Mouse (Mus musculus): ENCODE results near the gene Eva1c. TPM values are rescaled to one million over a fixed set of nuclear protein-coding genes. Genes with fewer than 3 reads are reported as not detected.

The Eva1c gene
- total RNA-seq, 2 experiments from 2014 or later, result 1.7 to 2.7 TPM

DNA sequence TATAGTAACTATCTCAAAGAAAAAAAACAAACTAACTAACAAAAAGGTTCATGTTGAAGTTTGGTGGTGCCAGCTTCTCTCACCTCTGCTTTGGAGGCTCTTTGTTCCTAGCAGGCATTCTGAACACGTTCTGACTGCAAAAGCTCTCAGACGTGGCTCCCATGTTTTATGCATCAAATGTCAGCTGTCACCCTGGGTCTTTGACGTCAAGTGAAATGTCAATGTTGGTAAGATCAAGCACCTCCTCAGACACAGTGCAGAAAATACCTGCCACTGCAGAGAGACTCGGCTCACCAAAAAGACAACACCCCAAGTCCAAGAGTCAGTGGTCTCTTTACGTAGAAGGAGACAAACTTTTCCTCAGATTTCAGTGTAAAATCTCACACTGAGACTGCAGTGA is 48.0 kb downstream of the Eva1c start:
- Histone ChIP-seq H3K27ac (no peak overlapping the region), H3K4me3 (no peak overlapping the region)
- no peak for DNase-seq (ENCODE audit: extremely low spot score in 1 of 2, low spot score in 2 of 2)
- intact Hi-C loops (cut with DNase I), result no loop called here
- TF ChIP-seq CTCF (IDR thresholded peaks at IDR 0.05), result no peak

DNA sequence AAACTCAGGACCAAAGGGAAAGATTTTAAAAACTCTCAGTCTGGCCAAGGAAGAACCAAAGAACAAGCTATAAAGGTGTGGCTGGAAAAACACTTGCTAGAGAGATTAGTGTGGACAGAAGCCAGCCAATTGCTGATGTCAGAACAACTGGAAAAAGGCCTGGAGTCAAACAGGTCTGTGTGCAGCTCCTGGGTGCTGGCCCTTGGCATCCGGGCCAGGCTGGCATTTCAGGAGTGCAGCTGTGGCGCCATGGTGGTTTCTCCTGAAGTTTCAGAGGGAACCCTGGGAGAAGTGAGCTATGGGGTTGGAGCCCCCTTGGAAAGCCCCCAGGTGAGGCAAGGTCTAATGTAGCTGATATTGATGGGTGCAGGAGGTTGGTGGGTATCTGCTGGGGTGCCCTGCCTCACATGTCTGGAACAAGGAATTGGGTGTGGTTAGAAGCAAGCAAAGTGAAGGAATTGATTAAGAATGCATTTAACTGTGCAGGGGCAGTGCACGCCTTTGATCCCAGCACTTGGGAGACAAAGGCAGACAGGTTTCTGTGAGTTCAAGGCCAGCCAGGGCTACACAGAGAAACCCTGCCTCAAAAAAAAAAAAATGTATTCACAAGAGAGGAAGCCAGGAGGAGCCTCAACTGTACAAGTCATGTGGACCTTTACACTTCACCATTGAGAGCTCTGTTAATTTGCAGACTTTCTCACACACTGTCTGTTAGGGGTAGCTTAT is 51.8 kb downstream of the Eva1c start:
- intact Hi-C loops (cut with DNase I), result no loop called here
- TF ChIP-seq CTCF (IDR thresholded peaks at IDR 0.05), result no peak
- no peak for DNase-seq (ENCODE audit: extremely low spot score in 1 of 2, low spot score in 2 of 2)
- no peak overlapping the region for H3K27ac ChIP-seq
- no peak overlapping the region for H3K4me3 ChIP-seq

DNA sequence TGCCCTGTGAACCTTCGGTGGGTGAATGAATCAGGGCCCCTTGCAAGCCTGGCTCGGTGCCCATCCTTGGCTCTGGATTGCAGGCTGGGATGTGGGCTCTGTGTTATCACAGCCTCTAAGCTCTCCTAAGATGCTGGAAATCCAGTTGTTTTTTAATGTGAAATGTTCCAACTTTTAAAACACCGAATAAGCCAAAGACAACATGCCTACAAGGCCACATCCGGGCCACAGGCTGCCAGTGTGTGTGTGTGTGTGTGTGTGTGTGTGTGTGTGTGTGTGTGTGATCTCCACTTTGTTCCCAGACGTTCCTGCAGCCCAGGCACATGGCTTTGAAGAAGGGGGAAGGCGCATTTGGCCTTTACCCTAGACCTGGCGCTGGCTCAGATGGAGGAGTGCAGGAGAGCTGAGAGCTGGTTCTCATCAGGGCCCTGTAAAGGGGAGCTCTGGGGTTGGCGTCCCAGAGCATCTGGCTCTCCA is 56.0 kb downstream of the Eva1c start:
- no peak overlapping the region for H3K4me3 ChIP-seq
- no peak overlapping the region for H3K27ac ChIP-seq
- DNase-seq (ENCODE audit: extremely low spot score in 1 of 2, low spot score in 2 of 2), result no peak
- intact Hi-C loops (cut with DNase I), result no loop called here
- TF ChIP-seq CTCF (IDR thresholded peaks at IDR 0.05), result no peak

DNA sequence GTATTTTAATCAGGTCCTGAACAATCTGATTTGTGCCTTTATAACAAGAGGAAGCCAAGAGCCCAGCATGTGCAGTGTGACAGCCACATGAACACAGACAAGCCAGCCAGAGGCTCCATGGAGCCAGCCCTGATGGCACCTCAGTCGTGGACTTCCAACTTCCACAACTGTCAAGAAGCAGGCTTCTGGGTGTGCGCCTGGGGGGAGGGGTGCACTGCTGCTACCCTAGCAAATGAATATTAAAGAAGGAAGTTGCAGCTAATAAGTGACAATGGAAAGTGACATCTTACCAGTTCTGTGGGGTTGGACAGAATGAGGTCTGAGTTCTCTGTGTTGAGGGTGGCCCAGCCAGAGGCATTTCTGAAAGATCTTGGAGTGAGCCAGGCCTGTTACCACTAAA is 58.8 kb downstream of the Eva1c start:
- TF ChIP-seq CTCF (IDR thresholded peaks at IDR 0.05), result no peak
- DNase-seq (ENCODE audit: extremely low spot score in 1 of 2, low spot score in 2 of 2), result no peak
- intact Hi-C loops (cut with DNase I), result no loop called here

DNA sequence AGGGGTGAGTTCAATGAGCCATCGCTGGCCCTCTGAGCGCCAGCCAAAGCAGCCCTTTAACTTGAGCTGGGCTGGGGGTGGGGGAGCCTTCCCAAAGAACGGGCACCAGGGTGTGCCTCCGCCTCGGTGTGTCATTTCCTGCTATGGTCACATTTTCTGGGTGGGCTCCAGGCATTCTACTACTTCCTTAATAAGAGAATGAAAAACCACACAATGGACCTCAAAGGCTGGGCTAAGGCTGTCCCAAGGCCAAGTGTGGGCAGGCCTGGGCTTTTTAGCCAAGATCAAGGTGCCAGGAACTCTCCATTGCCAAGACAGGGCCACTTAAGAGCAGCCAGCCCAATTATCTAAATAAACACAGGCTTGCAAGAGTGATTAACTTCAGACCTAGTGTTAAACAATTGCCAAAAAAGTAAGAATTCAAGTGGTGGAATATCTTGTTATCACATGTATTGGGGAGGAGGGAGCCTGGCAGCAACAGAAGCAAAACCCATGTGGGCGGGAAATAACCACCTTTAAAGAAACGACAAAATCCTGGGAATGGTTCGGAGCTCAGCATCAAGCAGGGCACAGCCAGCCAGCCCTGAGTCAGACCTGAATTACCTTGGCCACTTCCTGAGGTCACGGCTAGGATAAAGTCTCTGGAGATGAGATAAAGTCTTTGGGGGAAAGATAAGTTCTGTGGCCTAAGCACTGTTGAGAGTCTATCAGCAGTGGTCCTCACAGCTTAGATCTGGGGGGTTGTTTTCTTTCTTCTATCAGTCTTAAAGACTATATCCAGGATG is 59.5 kb downstream of the Eva1c start:
- no peak for TF ChIP-seq CTCF (IDR thresholded peaks at IDR 0.05)
- no peak for DNase-seq (ENCODE audit: extremely low spot score in 1 of 2, low spot score in 2 of 2)
- Histone ChIP-seq H3K27ac (no peak overlapping the region), H3K4me3 (no peak overlapping the region)
- intact Hi-C loops (cut with DNase I), result no loop called here

More for the DNA sequence above, 58.8 kb downstream of the Eva1c start:
- no peak overlapping the region for H3K4me3 ChIP-seq
- H3K27ac ChIP-seq, result no peak overlapping the region

DNA sequence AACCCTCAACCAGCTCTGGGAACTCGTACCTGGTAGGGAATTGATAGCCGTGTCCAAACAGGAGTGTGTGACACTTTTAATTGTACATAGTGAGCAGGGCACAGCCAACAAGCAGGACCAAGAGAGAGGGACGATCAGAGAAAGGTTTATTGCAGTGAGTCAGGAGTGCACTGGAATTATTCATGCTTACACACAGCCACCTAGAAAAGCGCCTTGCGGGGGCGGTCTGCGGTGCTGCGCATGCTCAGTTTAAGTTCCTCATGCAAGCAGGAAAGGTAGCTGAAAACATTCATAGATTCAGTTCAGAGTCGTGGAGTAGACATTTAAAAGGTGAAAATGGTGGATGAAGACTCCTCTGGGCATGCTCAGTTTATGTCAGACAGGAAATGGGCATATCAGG is 64.2 kb downstream of the Eva1c start:
- no peak for TF ChIP-seq CTCF (IDR thresholded peaks at IDR 0.05)

DNA sequence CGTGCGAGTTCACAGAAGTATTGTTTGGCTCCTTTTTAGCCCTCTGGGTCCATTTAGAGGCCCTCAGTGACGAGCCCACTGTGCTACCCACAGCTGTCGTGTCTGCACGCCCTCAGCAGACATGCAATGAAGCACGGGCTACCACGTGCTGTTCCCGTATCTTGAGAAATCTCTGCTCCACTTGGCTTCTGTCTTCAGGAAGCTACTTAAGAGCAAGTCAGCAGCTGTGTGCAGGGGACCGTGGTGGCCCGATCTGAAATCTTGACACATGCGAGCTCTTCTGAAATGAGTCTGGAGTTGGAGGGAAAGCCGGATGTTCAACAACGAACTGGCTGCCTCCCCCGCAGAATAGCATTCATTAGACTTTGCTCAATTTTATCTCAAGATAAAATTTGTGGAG is 65.1 kb downstream of the Eva1c start:
- intact Hi-C loops (cut with DNase I), result no loop called here
- Histone ChIP-seq H3K4me3 (no peak overlapping the region), H3K27ac (no peak overlapping the region)
- no peak for TF ChIP-seq CTCF (IDR thresholded peaks at IDR 0.05)
- DNase-seq (ENCODE audit: extremely low spot score in 1 of 2, low spot score in 2 of 2), result no peak

More for the DNA sequence above, 64.2 kb downstream of the Eva1c start:
- DNase-seq (ENCODE audit: extremely low spot score in 1 of 2, low spot score in 2 of 2), result no peak
- intact Hi-C loops (cut with DNase I), result no loop called here
- H3K4me3 ChIP-seq, result no peak overlapping the region
- no peak overlapping the region for H3K27ac ChIP-seq

DNA sequence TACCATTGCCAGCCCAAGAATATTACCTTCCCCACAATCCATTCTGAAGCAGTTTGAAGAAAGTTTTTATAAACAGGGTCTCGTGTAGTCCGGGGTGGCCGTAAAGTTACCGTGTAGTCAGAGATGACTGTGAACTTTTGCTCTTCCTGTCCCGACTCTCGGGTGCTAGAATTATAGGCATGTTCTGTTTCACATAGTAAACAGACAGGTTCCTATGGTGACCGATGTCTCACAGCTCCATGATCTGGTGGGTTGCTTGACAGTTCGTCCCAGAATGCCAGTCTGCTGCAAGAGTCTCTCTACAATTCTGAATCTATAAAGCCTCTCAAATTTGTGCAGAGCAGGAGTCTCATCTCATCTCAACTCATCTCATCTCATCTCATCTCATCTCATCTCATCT is 65.6 kb downstream of the Eva1c start:
- intact Hi-C loops (cut with DNase I), result no loop called here
- H3K4me3 ChIP-seq, result no peak overlapping the region
- DNase-seq (ENCODE audit: extremely low spot score in 1 of 2, low spot score in 2 of 2), result no peak
- TF ChIP-seq CTCF (IDR thresholded peaks at IDR 0.05), result no peak
- H3K27ac ChIP-seq, result no peak overlapping the region

DNA sequence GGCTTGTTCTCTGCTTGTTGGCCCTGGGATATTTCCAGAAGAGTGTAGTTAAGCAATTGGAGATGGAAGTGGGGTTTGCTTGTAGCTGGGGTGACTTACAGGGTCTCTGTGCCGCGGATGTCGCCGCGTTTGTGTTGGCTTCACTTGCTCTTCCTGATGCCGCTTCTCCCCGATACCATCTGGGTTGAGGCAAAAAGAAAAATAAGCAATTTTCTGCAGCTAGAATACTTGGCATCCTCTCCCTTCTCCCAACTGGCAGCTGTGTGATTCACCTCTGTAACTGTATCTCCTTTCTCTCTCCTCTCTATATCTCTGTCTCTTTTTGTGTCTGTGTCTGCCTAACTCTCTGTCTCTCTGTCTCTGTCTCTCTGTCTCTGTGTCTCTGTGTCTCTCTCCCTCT is 66.5 kb downstream of the Eva1c start:
- no peak for TF ChIP-seq CTCF (IDR thresholded peaks at IDR 0.05)
- no peak for DNase-seq (ENCODE audit: extremely low spot score in 1 of 2, low spot score in 2 of 2)
- no peak overlapping the region for H3K27ac ChIP-seq
- intact Hi-C loops (cut with DNase I), result no loop called here
- H3K4me3 ChIP-seq, result no peak overlapping the region

DNA sequence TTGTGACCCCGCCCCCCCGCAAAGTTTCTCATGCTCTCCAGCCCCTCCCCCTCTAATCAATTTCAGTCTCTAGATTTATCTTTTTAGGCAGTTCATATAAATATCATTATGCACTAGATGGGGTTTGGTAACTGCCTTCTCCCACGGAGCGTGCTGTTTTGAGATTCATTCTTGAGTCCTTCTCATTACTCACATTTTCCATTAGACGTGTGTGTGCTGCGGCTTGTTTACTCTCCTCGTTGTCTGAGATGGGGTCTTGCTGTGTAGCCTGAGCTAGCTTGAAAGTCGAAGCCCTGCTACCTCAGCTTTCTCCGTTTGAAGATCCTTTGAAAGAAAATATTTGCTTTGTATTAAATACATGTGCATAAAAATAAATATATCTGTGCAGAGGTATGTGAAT is 67.3 kb downstream of the Eva1c start:
- no peak for DNase-seq (ENCODE audit: extremely low spot score in 1 of 2, low spot score in 2 of 2)
- no peak overlapping the region for H3K27ac ChIP-seq
- intact Hi-C loops (cut with DNase I), result no loop called here
- no peak for TF ChIP-seq CTCF (IDR thresholded peaks at IDR 0.05)
- H3K4me3 ChIP-seq, result no peak overlapping the region

DNA sequence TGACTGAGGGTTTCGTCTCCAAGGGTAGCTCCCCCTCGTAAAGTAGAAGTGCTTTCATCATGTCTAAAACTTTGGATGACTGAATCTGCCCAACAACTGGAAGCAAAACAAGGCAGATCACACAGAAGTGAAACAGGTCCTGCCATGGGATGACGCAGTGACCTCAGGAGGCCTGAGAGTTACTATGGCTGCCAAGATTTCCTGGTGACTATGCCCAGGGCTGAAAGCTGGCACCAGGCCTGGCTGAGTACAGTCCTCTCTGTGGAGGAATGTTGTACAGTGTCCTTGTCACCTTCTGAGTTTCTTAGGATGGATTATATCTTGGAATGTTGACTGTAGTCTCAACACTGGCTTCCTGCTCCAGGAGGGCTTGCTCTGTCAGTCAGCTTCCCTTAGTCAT is 71.1 kb downstream of the Eva1c start:
- Histone ChIP-seq H3K27ac (no peak overlapping the region), H3K4me3 (no peak overlapping the region)
- TF ChIP-seq CTCF (IDR thresholded peaks at IDR 0.05), result no peak
- intact Hi-C loops (cut with DNase I), result no loop called here
- no peak for DNase-seq (ENCODE audit: extremely low spot score in 1 of 2, low spot score in 2 of 2)

DNA sequence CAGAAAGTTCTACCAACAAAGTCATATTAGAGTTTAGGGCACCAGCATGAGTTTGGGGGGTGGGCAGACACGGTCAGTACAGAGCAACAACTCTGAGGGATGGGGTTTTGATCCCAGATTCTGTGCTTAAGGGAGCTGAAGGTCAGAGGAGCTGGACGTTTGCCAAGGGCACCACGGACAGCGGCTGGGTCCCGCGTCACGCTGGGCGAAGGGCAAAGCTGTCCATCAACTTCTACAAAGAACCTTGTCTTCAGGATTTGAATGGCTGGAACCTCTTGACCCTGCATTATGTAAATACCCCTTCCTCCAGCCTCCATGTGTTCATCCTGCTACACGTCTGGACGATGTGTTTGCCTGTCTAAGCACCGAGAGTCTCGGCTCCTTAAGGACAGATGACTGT is 73.0 kb downstream of the Eva1c start:
- Histone ChIP-seq H3K4me3 (no peak overlapping the region), H3K27ac (no peak overlapping the region)
- TF ChIP-seq CTCF (IDR thresholded peaks at IDR 0.05), result no peak
- intact Hi-C loops (cut with DNase I), result no loop called here
- no peak for DNase-seq (ENCODE audit: extremely low spot score in 1 of 2, low spot score in 2 of 2)

Data from left cerebral cortex, adult 2 months (tissue).